Mouse (Mus musculus) embryonic stem cell, embryonic (primary cell): ENCODE measurements at regions not wholly inside any gene's neighbourhood (a gene's known extent, or its start where the extent isn't known, plus 50 kb on each side); places are given as distances from the start of the nearest gene placed in this dataset.

Source experiments
- CTCF ChIA-PET, 4 experiments: fragments of 300-600 bp in 2 of 4; fragments of 350-600 bp in 2 of 4; sonication (Branson Sonifier 250); formaldehyde crosslinking; loops; one replicate each; lab custom pipeline; 2022; ENCODE audit warnings: inconsistent platforms in 2 of 4; lab: Charles Lee
- POLR2A ChIA-PET, 4 experiments: fragments of 300-600 bp in 2 of 4; fragments of 350-600 bp in 2 of 4; sonication (Branson Sonifier 250); formaldehyde crosslinking; loops; one replicate each; lab custom pipeline; 2022; ENCODE audit warnings: antibody characterized with exemption in 4 of 4, inconsistent platforms in 1 of 4; lab: Charles Lee

GRCm38 (mm10) chr12:109272101-109272500 lies 180.5 kb upstream of the Dlk1 start:
- CTCF ChIA-PET: no interaction called here
- POLR2A ChIA-PET: no interaction called here

- ChIA-PET POLR2A (no interaction called here), CTCF (interaction anchor here in 2 of 4 experiments (0.5 to 1.3 kb wide), 4 partner anchors 12 to 410 kb away, joined by 3 to 6 read pairs (median 4); no protein-coding TSS in a partner anchor)
These were observed 137.8 kb upstream of the Dlk1 start for GRCm38 (mm10) chr12:109314850-109315249.

GRCm38 (mm10) chr12:109325986-109326385 lies 126.6 kb upstream of the Dlk1 start:
- ChIA-PET CTCF (no interaction called here), POLR2A (no interaction called here)

- CTCF ChIA-PET: interaction anchor here in 1 of 4 experiments (0.6 kb wide), 1 partner anchor 29 kb away, joined by 3 read pairs; no protein-coding TSS in a partner anchor
These were observed 81.3 kb upstream of the Dlk1 start for GRCm38 (mm10) chr12:109371327-109371726.

GRCm38 (mm10) chr12:109385794-109386193 lies 66.8 kb upstream of the Dlk1 start:
- CTCF ChIA-PET: no interaction called here
- POLR2A ChIA-PET: no interaction called here

More at GRCm38 (mm10) chr12:109371327-109371726, 81.3 kb upstream of the Dlk1 start:
- POLR2A ChIA-PET: no interaction called here

GRCm38 (mm10) chr12:109388791-109389190 lies 63.8 kb upstream of the Dlk1 start:
- ChIA-PET POLR2A (interaction anchor here in 2 of 4 experiments (0.6 to 1.5 kb wide), 5 partner anchors 8 to 587 kb away, joined by 3 to 4 read pairs (median 3); no protein-coding TSS in a partner anchor), CTCF (interaction anchor here in 1 of 4 experiments (0.6 kb wide), 1 partner anchor 159 kb away, joined by 4 read pairs; no protein-coding TSS in a partner anchor)

GRCm38 (mm10) chr12:109390388-109390920 lies 62.2 kb upstream of the Dlk1 start:
- CTCF ChIA-PET: interaction anchor here in 1 of 4 experiments (0.7 kb wide), 1 partner anchor 15 kb away, joined by 3 read pairs; no protein-coding TSS in a partner anchor
- POLR2A ChIA-PET: interaction anchor here in 2 of 4 experiments (0.7 to 1.2 kb wide), 3 partner anchors 12 to 496 kb away, joined by 3 read pairs; no protein-coding TSS in a partner anchor

- ChIA-PET POLR2A (interaction anchor here in 1 of 4 experiments (0.7 to 1.2 kb wide), 2 partner anchors 11 to 497 kb away, joined by 3 read pairs; no protein-coding TSS in a partner anchor), CTCF (interaction anchor here in 1 of 4 experiments (0.7 kb wide), 1 partner anchor 16 kb away, joined by 3 read pairs; no protein-coding TSS in a partner anchor)
These were observed 61.6 kb upstream of the Dlk1 start for GRCm38 (mm10) chr12:109390978-109391377.

- POLR2A ChIA-PET: interaction anchor here in 2 of 4 experiments (0.5 to 0.6 kb wide), 2 partner anchors 76 to 659 kb away, joined by 4 read pairs; no protein-coding TSS in a partner anchor
- CTCF ChIA-PET: interaction anchor here in 3 of 4 experiments (0.5 to 2.4 kb wide), 10 partner anchors 13 to 499 kb away, joined by 3 to 8 read pairs (median 3); partner anchors contain the start of genes Wars (in 1 of the 3) and Wdr25 (in 1 of the 3)
These were observed 59.3 kb upstream of the Dlk1 start for GRCm38 (mm10) chr12:109393326-109393725.

GRCm38 (mm10) chr12:109393795-109394194 lies 58.8 kb upstream of the Dlk1 start:
- ChIA-PET POLR2A (no interaction called here), CTCF (interaction anchor here (0.5 to 2.4 kb wide), 16 partner anchors 8 to 499 kb away, joined by 3 to 8 read pairs (median 3); partner anchors contain the start of genes Wars (in 1 of the 4) and Wdr25 (in 1 of the 4))

GRCm38 (mm10) chr12:109394396-109394795 lies 58.2 kb upstream of the Dlk1 start:
- CTCF ChIA-PET: interaction anchor here (0.5 to 2.4 kb wide), 11 partner anchors 8 to 500 kb away, joined by 3 to 8 read pairs (median 3); partner anchors contain the start of genes Wars (in 1 of the 4) and Wdr25 (in 1 of the 4)
- POLR2A ChIA-PET: no interaction called here

- ChIA-PET POLR2A (interaction anchor here in 1 of 4 experiments (0.5 to 1.0 kb wide), 2 partner anchors 346 to 392 kb away, joined by 3 read pairs; no protein-coding TSS in a partner anchor), CTCF (interaction anchor here in 3 of 4 experiments (0.6 to 1.4 kb wide), 3 partner anchors 491 to 1661 kb away, joined by 3 to 4 read pairs (median 3); no protein-coding TSS in a partner anchor)
These were observed 56.0 kb upstream of the Dlk1 start for GRCm38 (mm10) chr12:109396614-109397013.

GRCm38 (mm10) chr12:109397175-109398058 lies 55.2 kb upstream of the Dlk1 start:
- ChIA-PET CTCF (interaction anchor here in 2 of 4 experiments (0.6 to 1.3 kb wide), 4 partner anchors 76 to 494 kb away, joined by 3 to 6 read pairs (median 4); no protein-coding TSS in a partner anchor), POLR2A (interaction anchor here in 1 of 4 experiments (0.5 to 1.1 kb wide), 4 partner anchors 144 to 931 kb away, joined by 3 to 4 read pairs (median 3); no protein-coding TSS in a partner anchor)

- CTCF ChIA-PET: interaction anchor here (0.6 to 1.1 kb wide), 4 partner anchors 12 to 1680 kb away, joined by 3 to 5 read pairs (median 4); no protein-coding TSS in a partner anchor
These were observed 54.1 kb upstream of the Dlk1 start for GRCm38 (mm10) chr12:109398473-109398872.

GRCm38 (mm10) chr12:109398951-109399350 lies 53.7 kb upstream of the Dlk1 start:
- ChIA-PET POLR2A (interaction anchor here in 1 of 4 experiments (0.6 kb wide), 1 partner anchor 41 kb away, joined by 3 read pairs; no protein-coding TSS in a partner anchor), CTCF (interaction anchor here (0.6 to 1.1 kb wide), 5 partner anchors 11 to 1680 kb away, joined by 3 to 4 read pairs (median 3); no protein-coding TSS in a partner anchor)

More at GRCm38 (mm10) chr12:109398473-109398872, 54.1 kb upstream of the Dlk1 start:
- POLR2A ChIA-PET: interaction anchor here in 1 of 4 experiments (0.6 kb wide), 2 partner anchors 41 to 143 kb away, joined by 3 to 4 read pairs; no protein-coding TSS in a partner anchor

GRCm38 (mm10) chr12:109399591-109399990 lies 53.0 kb upstream of the Dlk1 start:
- ChIA-PET CTCF (interaction anchor here in 2 of 4 experiments (1.0 to 1.1 kb wide), 2 partner anchors 10 to 355 kb away, joined by 3 read pairs; no protein-coding TSS in a partner anchor), POLR2A (interaction anchor here in 1 of 4 experiments (1.5 kb wide), 1 partner anchor 13 kb away, joined by 3 read pairs; no protein-coding TSS in a partner anchor)

GRCm38 (mm10) chr12:109400041-109400440 lies 52.6 kb upstream of the Dlk1 start:
- POLR2A ChIA-PET: interaction anchor here in 1 of 4 experiments (1.5 kb wide), 1 partner anchor 13 kb away, joined by 3 read pairs; no protein-coding TSS in a partner anchor
- CTCF ChIA-PET: interaction anchor here in 2 of 4 experiments (1.2 to 1.5 kb wide), 2 partner anchors 28 to 143 kb away, joined by 3 read pairs; no protein-coding TSS in a partner anchor
